Mouse (Mus musculus): ENCODE measurements around the gene Pkn3.

DNA sequence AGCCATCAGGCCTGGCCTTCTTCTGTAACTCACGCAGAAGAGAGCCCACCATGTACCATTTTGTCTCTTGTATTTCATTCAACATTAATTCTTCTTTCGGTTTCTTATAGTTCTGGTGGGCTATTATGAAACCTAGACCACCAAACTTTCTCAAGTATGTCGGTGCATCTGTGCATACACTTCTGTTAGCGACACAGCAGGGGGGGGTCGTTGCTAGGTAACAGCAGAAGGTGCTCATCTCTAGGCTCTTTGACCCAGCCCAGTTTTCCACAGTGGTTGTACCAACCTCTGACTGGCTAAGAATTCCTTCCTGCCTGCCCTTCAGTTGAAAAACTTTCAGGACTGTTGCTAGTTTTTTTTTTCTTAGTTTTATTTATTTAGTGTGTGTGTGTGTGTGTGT, 19.1 kb upstream of the Pkn3 start:
- TF ChIP-seq CTCF (IDR thresholded peaks at IDR 0.05; ENCODE audit: borderline replicate concordance, control insufficient read depth, extremely low read depth, insufficient read depth, low read length, poor library complexity) (no peak), POLR2A (IDR thresholded peaks at IDR 0.05; ENCODE audit: control insufficient read depth, extremely low read depth, insufficient read depth, low read length, poor library complexity) (no peak)

All from thymus, adult 2 months (tissue).